Mouse (Mus musculus): ENCODE results near the gene Olfr933. TPM values are rescaled to one million over a fixed set of nuclear protein-coding genes. Genes with fewer than 3 reads are reported as not detected.

Olfr933 gene
- not detected for total RNA-seq (2021)
- long read RNA-seq, experiment 1: 0 reads
- long read RNA-seq, experiment 2: 0 reads

- intact Hi-C loops (cut with DNase I; ENCODE audit: low total_unique reads): no loop called here
- DNase-seq: no peak
These were observed at the start of gene Olfr933 for GRCm38 (mm10) chr9:38972013-38972412. Gene Olfr933 (plus strand): TSS chr9:38972313.

GRCm38 (mm10) chr9:38929509-38929908, 42.6 kb upstream of the Olfr933 start, which contains the start of gene Olfr930:
Gene Olfr930 (plus strand): TSS chr9:38929809.
- intact Hi-C loops (cut with DNase I; ENCODE audit: low total_unique reads): no loop called here
- no peak for DNase-seq

DNA sequence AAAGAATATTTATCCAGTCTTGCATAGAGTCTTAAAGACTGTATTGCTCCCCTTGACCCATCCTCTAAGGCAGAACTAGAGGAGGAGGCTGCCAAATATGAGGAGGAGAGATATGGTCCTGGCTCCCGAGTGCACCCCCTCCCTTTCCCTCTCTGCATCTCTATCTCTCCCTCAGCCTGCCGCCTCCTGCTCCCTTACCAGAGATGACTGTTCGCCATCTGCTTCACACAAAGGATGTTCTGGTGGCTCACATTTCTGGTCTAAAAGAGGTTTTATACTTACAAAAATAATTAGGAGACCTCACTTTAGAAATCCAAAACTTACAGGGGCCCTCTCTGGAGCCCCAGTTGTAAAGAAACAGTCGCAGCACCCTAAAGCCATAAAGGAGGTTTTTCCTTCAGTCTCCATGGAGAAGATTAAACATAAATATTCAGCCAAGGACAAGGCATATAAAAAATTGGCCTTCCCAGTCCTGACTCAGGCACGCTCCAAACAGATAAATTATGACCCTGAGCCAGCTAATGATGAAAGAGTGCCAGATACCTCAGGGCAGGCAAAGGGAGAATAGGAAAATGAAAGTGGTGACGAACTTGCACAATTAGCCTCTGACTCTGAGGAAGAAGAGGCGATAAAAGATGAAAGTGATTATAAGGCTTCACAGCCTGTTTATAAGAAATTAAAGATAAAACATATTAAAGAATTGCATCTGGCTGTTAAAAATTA, 18.6 kb upstream of the Olfr933 start:
- intact Hi-C loops (cut with DNase I; ENCODE audit: low total_unique reads): no loop called here
- no peak for DNase-seq

DNA sequence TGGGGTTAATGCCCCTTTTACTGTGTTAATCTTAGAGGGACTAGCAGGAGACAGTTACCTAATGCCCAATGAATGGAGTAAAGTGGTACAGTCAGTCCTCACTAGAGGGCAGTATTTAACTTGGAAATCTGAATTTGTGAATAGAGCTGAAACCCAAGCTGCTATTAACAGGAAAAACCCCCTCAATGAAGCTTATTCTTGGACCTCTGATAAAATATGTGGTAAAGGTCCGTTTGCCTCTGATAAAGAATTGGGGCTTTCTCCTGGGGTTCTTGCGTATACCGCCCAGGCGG, 18.0 kb upstream of the Olfr933 start:
- intact Hi-C loops (cut with DNase I; ENCODE audit: low total_unique reads): no loop called here
- no peak for DNase-seq

DNA sequence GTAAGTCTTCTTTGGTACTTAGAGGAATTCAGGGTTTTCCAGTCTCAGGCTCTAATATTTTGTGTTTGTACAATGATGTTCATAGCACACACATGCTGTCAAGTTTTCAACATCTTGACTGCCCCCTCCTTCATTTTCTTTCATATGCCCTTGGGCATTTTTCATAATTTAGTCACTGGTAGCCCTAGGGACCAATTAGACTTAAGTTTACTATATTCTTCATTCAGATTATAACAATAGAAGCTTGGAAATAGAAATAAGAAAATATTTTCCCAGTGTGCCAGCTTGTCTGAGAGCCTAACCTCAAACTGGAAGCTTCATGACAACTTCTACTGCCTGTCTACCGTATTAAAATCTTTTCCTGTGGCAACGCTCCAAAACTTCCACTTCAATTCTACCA, 16.1 kb downstream of the Olfr933 start, which contains the start of gene Olfr934:
Gene Olfr934, minus strand, starts transcription at position 101 of the 400 bp plus-strand sequence.
- intact Hi-C loops (cut with DNase I; ENCODE audit: low total_unique reads): no loop called here
- no peak for DNase-seq

GRCm38 (mm10) chr9:38999583-38999982, 27.5 kb downstream of the Olfr933 start, which contains the start of gene Olfr935:
Gene Olfr935 (minus strand): TSS chr9:38999683.
- intact Hi-C loops (cut with DNase I; ENCODE audit: low total_unique reads): no loop called here
- DNase-seq: no peak

DNA sequence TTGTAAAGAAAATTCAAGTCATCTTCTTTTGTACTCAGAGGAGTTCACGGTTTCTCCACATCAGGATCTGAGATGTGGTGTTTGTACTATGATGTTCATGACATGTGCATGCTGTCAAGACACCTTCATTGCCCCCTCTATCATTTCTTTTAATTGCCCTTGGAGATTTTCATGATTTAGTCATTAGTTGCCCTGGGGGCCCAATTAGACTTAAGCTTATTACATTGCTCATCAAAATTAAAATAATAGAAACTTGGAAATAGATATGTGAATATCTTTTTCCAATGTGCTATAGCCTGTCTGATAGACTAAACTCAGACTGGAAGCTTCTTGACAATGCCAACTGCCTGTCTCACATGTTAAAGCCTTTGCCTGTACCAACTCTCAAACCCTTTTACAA, 51.2 kb downstream of the Olfr933 start, which contains the start of gene Olfr146:
Gene Olfr146, minus strand, starts transcription at position 101 of the 400 bp plus-strand sequence.
- DNase-seq: no peak
- intact Hi-C loops (cut with DNase I; ENCODE audit: low total_unique reads): no loop called here

Other genes with a start within 250 kb of the Olfr933 start
- under 1 TPM; 0.04 to 0.06 TPM for gene Olfr920, start 220.0 kb upstream of the Olfr933 start, total RNA-seq (2021)
- gene Olfr921, start 199.2 kb upstream of the Olfr933 start, total RNA-seq (2021): not detected
- gene Olfr922, start 157.7 kb upstream of the Olfr933 start, total RNA-seq (2021): not detected
- gene Olfr923, start 145.8 kb upstream of the Olfr933 start, total RNA-seq (2021): not detected
- gene Olfr924, start 127.9 kb upstream of the Olfr933 start, total RNA-seq (2021): not detected
- not detected for gene Olfr26, start 117.3 kb upstream of the Olfr933 start, total RNA-seq (2021)
- not detected for gene Olfr926, start 95.2 kb upstream of the Olfr933 start, total RNA-seq (2021)
- gene Olfr930, start 42.5 kb upstream of the Olfr933 start, total RNA-seq (2021): not detected
- gene Olfr934, start 16.0 kb downstream of the Olfr933 start, total RNA-seq (2021): not detected
- not detected for gene Olfr935, start 27.4 kb downstream of the Olfr933 start, total RNA-seq (2021)
- gene Olfr146, start 51.1 kb downstream of the Olfr933 start, total RNA-seq (2021): not detected
- gene Olfr937, start 92.6 kb downstream of the Olfr933 start, total RNA-seq (2021): not detected
- gene Olfr938, start 106.6 kb downstream of the Olfr933 start, total RNA-seq (2021): not detected
- gene Olfr27, start 155.8 kb downstream of the Olfr933 start, total RNA-seq (2021): not detected
- gene Olfr943, start 194.0 kb downstream of the Olfr933 start, total RNA-seq (2021): not detected
- not detected for gene Olfr944, start 229.6 kb downstream of the Olfr933 start, total RNA-seq (2021)

Data from gastrocnemius, postnatal 14 days (tissue).